In genomic region chr7:79400296-79400695, GRCm38 (mm10) we compare ENCODE assay signal across 30 mouse cellular contexts. TPM values are rescaled to one million over a fixed set of nuclear protein-coding genes. Genes with fewer than 3 reads are reported as not detected.
"Had no signal": no experiment of that assay in that cellular context is flagged by ENCODE, and none has a peak within 500 bp of the region (broad histone marks: within the 10 kb centered on the region; RNA-seq: fewer than 3 reads in every experiment).

No protein-coding gene starts in this region.

- H3K27me3 ChIP-seq: embryonic facial prominence, embryonic 12.5 days; embryonic facial prominence, embryonic 13.5 days; embryonic facial prominence, embryonic 15.5 days; forebrain, embryonic 12.5 days; forebrain, embryonic 13.5 days; forebrain, embryonic 15.5 days had no signal

- H3K36me3 ChIP-seq: embryonic facial prominence, embryonic 12.5 days; embryonic facial prominence, embryonic 13.5 days; embryonic facial prominence, embryonic 15.5 days; forebrain, embryonic 12.5 days; forebrain, embryonic 15.5 days had no signal

- DNase-seq: cerebellum, postnatal 10 days; cerebellum, postnatal 14 days; cerebellum, postnatal 25 days; cerebellum, postnatal 36 days; embryo, embryonic 11 days; forebrain, postnatal 0 days; gastrocnemius, adult 2 months; gastrocnemius, postnatal 14 days; gastrocnemius, postnatal 25 days; gastrocnemius, postnatal 36 days; heart, adult 11 months; heart, adult 18-20 months; heart, adult 2 months had no signal

- H3K4me2 ChIP-seq: embryonic facial prominence, embryonic 12.5 days; embryonic facial prominence, embryonic 13.5 days; embryonic facial prominence, embryonic 15.5 days; forebrain, embryonic 12.5 days; forebrain, embryonic 13.5 days; forebrain, embryonic 15.5 days; heart, embryonic 11.5 days had no signal

- H3K4me1 ChIP-seq: embryonic facial prominence, embryonic 12.5 days; embryonic facial prominence, embryonic 13.5 days; embryonic facial prominence, embryonic 15.5 days; forebrain, embryonic 10.5 days; forebrain, embryonic 12.5 days; forebrain, embryonic 13.5 days; forebrain, embryonic 15.5 days; heart, embryonic 10.5 days had no signal

- H3K27ac ChIP-seq: embryonic facial prominence, embryonic 10.5 days; embryonic facial prominence, embryonic 12.5 days; embryonic facial prominence, embryonic 13.5 days; embryonic facial prominence, embryonic 15.5 days; forebrain, embryonic 10.5 days; forebrain, embryonic 12.5 days; forebrain, embryonic 13.5 days; forebrain, embryonic 15.5 days; gastrocnemius, adult 2 months; heart, adult 2 months; heart, embryonic 10.5 days had no signal

- H3K4me3 ChIP-seq: embryonic facial prominence, embryonic 10.5 days; embryonic facial prominence, embryonic 12.5 days; embryonic facial prominence, embryonic 13.5 days; embryonic facial prominence, embryonic 15.5 days; erythroblast, embryonic 14.5 days; forebrain, embryonic 10.5 days; forebrain, embryonic 12.5 days; forebrain, embryonic 13.5 days; forebrain, embryonic 15.5 days; gastrocnemius, adult 2 months; heart, adult 2 months; heart, embryonic 10.5 days had no signal

- H3K9me3 ChIP-seq: embryonic facial prominence, embryonic 10.5 days; embryonic facial prominence, embryonic 12.5 days; embryonic facial prominence, embryonic 13.5 days; embryonic facial prominence, embryonic 15.5 days; forebrain, embryonic 10.5 days; forebrain, embryonic 12.5 days; forebrain, embryonic 13.5 days; forebrain, embryonic 15.5 days; heart, embryonic 10.5 days had no signal

- H3K9ac ChIP-seq: embryonic facial prominence, embryonic 12.5 days; embryonic facial prominence, embryonic 13.5 days; embryonic facial prominence, embryonic 15.5 days; forebrain, embryonic 12.5 days; forebrain, embryonic 13.5 days; forebrain, embryonic 15.5 days; forebrain, postnatal 0 days had no signal

RNA-seq across cellular contexts. Expression of gene Fanci, which starts 8.6 kb away (rescaled TPM):
- total RNA-seq: gastrocnemius, adult 18-20 months; gastrocnemius, adult 8-10 months had no signal

RNA-seq across cellular contexts. Expression of gene Rlbp1, which starts 13.4 kb away (rescaled TPM):
- total RNA-seq: common myeloid progenitor, adult 5-6 weeks; gastrocnemius, adult 18-20 months; gastrocnemius, adult 2 months; gastrocnemius, adult 8-10 months; gastrocnemius, postnatal 14 days; gastrocnemius, postnatal 25 days; gastrocnemius, postnatal 36 days; gastrocnemius, postnatal 4 days; granulocyte monocyte progenitor cell, adult 5-6 weeks; heart, adult 18-20 months; heart, adult 2 months; heart, adult 8-10 months had no signal
- polyA plus RNA-seq: erythroblast, embryonic 14.5 days; heart, adult 2 months had no signal
